Mouse (Mus musculus) stomach, postnatal 0 days (tissue): ENCODE data around the gene Kptn.

Experiments
- CTCF ChIP-seq: IDR thresholded peaks from 2 replicates; pipeline ENCODE4 v1.5.1; 2016; ENCODE audit warnings: antibody characterized with exemption, low read depth, mild to moderate bottlenecking, moderate library complexity
- EP300 ChIP-seq: optimal IDR thresholded peaks from 2 replicates; pipeline ENCODE3; 2016; ENCODE audit warnings: antibody characterized with exemption

GRCm38 (mm10) chr7:16104611-16105388 is 14.9 kb upstream of the Kptn start:
- TF ChIP-seq CTCF = no peak
- no peak for TF ChIP-seq EP300
